Mouse (Mus musculus) fibroblast of lung, adult 2 months (primary cell): Measurements from ENCODE around the gene Arfgap2.

Source experiments
- DNase-seq: peaks from one replicate; pipeline ENCODE4 v3.0.0-alpha.2; 2011; ENCODE audit warnings: low read depth

The Arfgap2 gene

GRCm38 (mm10) chr2:91259493-91259892, 5.3 kb upstream of the Arfgap2 start:
- no peak for DNase-seq

- no peak for DNase-seq
Observed at GRCm38 (mm10) chr2:91263692-91264660, 798 bp upstream of the Arfgap2 start.

- DNase-seq, result no peak
Observed at GRCm38 (mm10) chr2:91268042-91268441, 3.3 kb downstream of the Arfgap2 start.

GRCm38 (mm10) chr2:91268706-91269105, 3.9 kb downstream of the Arfgap2 start:
- DNase-seq, result no peak

- no peak for DNase-seq
Observed at GRCm38 (mm10) chr2:91269687-91270133, 4.9 kb downstream of the Arfgap2 start.

- DNase-seq, result no peak
Observed at GRCm38 (mm10) chr2:91278749-91279371, 14.1 kb downstream of the Arfgap2 start.

- DNase-seq, result no peak
Observed at GRCm38 (mm10) chr2:91279372-91279755, 14.6 kb downstream of the Arfgap2 start.

GRCm38 (mm10) chr2:91281366-91281765, 16.6 kb downstream of the Arfgap2 start:
- DNase-seq, result no peak

GRCm38 (mm10) chr2:91283972-91284371, 19.2 kb downstream of the Arfgap2 start:
- DNase-seq, result no peak

GRCm38 (mm10) chr2:91284375-91285199, 19.8 kb downstream of the Arfgap2 start:
- DNase-seq, result no peak

- DNase-seq, result no peak
Observed at GRCm38 (mm10) chr2:91285885-91286505, 21.2 kb downstream of the Arfgap2 start.

GRCm38 (mm10) chr2:91287563-91287962, 22.8 kb downstream of the Arfgap2 start:
- no peak for DNase-seq

GRCm38 (mm10) chr2:91291197-91292007, 26.6 kb downstream of the Arfgap2 start:
- DNase-seq, result no peak

GRCm38 (mm10) chr2:91294226-91294625, 29.5 kb downstream of the Arfgap2 start:
- DNase-seq, result no peak

GRCm38 (mm10) chr2:91295895-91296294, 31.1 kb downstream of the Arfgap2 start:
- DNase-seq, result no peak

GRCm38 (mm10) chr2:91299156-91299555, 34.4 kb downstream of the Arfgap2 start:
- peak; percentile 87 for DNase-seq

- no peak for DNase-seq
Observed at GRCm38 (mm10) chr2:91300784-91301183, 36.0 kb downstream of the Arfgap2 start.

- no peak for DNase-seq
Observed at GRCm38 (mm10) chr2:91301836-91302235, 37.1 kb downstream of the Arfgap2 start.

GRCm38 (mm10) chr2:91302845-91303244, 38.1 kb downstream of the Arfgap2 start:
- DNase-seq, result no peak

- no peak for DNase-seq
Observed at GRCm38 (mm10) chr2:91305926-91306325, 41.2 kb downstream of the Arfgap2 start.

- DNase-seq, result no peak
Observed at GRCm38 (mm10) chr2:91306589-91306988, 41.8 kb downstream of the Arfgap2 start.
